Mouse (Mus musculus) mouse embryonic stem cell (cell line): ENCODE results near the gene Trhr2.

ENCODE experiments used
- in situ Hi-C, 2 experiments: fragments of 300-500 bp; cut with MboI; formaldehyde crosslinking; loops; 1 replicate in 1 of 2; 3 replicates in 1 of 2; pipeline ENCODE4 v1.14.3; 2019 to 2020; ENCODE audit warnings: low sequenced_read_pairs in 2 of 2, low pct_unique_long_range_greater_than_20kb in 1 of 2, mixed read lengths in 1 of 2; ENCODE audit not compliant: unreplicated experiment in 1 of 2

Trhr2 gene

DNA sequence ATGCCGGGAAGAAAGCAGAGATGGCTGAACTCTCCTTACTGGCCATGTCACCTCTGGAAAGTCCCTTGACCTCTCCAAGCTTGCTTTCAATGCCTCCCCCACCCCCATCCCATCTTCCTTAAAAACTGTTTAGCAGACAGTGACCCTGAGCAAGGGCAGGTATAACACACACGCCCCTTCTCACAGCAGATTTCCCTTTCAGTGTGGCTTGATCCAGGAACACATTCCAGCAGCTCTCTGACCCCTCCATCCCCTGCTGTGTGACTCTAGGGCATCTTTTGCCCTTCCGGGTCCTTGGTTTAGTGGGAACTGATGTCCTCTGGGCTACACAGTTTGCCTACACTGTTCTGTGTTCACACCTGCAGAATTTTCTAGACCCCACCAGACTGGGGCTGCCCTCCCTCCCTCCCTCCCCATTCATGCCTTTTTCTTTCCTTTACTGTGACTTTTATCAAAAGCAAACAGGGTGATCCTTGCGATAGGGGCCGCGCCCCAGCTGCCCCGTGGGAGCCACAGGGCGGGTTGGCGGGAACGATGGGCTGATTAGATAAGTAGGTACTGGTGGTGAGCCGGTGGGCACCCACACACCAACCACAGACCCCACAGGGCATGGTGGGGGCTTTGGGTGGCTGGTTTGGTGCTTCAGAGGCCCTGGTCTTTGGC, 41.4 kb downstream of the Trhr2 start:
- in situ Hi-C loops = no loop called here

DNA sequence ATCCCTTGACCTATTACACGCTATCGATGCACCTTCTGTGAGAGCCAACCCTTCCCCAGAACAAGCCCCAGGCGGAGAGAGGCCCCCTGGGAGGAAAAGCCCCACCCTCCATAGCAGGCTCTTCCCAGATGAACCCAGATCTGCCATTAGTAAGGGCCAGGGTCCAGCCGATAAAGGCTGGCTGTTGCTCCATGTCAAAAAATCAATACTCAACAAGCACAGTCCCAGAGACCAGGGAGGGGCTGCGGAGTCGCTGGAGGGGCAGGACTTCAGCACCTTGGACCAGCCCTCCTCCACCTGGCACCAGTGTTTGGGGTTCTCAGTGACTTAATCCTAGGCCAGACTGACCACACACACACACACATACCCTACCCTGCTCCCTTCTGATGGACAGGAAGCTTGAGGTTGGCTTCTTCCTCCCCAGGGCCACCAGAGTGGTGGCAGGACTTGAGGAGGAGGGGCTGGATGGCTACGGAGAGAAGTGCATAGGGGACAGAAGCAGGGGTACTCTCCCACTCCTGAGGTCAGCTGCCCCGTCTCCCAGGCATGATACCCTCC, 42.5 kb downstream of the Trhr2 start:
- in situ Hi-C loops = no loop called here

DNA sequence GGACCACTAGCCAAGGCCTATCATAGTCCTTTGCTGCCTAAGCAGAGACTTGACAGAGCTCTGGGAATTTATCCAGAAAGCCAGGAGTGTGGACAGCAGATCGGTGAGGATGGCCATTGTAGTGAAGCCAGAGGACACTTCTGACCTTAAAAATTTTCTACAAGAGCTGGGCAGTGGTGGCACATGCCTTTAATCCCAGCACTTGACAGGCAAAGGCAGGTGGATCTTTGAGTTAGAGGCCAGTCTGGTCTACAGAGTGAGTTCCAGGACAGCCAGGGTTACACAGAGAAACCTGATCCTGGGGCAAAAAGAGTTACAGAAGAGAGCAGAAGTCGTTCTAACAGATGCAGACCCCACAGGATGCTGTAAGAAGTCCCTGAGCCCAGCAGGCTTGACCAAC, 44.1 kb downstream of the Trhr2 start:
- in situ Hi-C loops = no loop called here

DNA sequence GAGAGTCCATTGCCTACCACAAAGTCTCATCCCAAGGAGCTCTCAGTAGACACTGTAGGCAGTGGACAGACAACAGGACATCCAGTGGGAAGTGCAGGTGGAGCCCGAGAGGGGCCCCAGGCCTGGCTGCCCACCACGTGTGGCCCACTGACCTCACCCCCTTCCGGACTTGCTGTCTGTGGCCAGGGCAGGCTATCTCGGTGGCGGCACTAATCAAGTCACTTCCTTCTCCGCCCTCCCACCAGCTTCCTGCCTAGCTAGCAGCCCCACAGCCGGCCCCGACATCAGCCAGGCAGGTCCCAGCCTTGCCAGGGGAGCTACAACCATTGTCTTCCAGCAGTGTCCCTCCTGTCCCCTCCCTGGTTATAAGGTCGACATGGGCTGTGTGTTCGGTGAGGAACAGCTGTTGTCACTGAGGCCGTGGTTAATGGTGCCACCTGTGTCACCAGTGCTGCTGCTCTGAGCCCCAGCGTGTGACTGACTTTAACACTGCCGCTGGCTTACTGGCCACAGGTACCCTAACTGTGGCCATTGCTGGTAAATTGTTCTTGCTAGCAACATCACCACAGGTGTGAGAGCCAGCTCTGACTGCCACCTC, 45.5 kb downstream of the Trhr2 start:
- in situ Hi-C loops = no loop called here

DNA sequence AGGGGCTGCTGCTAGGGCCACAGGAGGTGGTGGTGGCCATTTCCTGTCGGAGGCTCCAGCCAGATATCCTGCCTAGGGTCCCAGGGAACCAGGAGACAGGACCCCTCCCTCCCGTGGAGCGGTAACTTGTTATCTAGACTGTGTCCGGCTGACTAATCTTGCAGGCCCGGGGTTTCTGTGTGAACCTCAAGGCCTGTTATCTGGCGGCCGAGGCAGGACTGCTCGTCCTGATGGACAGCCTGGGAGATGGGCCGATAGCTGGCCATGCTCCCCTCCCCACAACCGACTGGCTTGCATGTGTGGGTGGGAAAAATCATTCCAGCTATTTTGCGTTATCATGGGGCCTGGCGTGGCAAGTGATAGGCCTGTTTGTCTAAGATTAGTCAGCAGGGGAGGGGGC, 47.2 kb downstream of the Trhr2 start:
- in situ Hi-C loops = no loop called here

DNA sequence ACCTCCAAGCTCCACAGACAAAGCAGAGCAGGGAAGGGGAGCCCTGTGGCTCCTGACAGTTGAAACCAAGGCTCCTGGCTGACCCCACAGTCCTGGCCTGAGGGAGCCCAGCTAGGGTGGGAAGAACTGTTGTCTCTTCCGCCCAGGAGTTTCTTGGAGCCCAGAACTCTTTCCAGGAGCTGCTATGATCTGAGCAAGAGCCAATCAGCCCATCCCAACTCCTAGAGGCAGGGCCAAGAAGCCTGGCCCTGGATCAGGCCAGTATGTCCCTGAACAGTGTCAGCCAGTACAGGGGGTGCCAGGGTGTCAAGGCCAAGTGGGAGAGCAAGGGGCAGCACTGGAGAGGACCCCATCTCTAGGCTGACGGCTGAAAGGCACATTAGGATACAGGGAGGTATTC, 48.0 kb downstream of the Trhr2 start:
- in situ Hi-C loops = no loop called here

DNA sequence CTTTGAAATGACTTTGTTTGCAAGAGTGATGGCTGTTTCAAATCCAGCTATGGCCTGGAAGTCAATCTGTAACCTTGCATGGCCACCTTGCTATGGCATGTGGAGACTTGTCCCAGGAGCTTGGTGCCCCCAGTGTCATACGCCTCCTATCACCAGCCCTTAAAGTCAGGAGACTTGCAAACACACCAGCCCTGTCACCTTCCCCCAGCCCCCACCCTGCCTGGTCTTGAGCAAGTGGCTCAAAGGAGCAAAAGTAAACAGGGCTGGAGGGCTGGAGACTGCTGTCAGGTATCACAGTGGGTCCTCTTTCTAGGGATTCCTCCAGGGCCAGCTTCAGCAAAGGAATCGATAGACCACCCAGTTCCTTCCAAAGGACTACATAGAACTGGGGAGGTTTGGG, 49.4 kb downstream of the Trhr2 start:
- in situ Hi-C loops = no loop called here

DNA sequence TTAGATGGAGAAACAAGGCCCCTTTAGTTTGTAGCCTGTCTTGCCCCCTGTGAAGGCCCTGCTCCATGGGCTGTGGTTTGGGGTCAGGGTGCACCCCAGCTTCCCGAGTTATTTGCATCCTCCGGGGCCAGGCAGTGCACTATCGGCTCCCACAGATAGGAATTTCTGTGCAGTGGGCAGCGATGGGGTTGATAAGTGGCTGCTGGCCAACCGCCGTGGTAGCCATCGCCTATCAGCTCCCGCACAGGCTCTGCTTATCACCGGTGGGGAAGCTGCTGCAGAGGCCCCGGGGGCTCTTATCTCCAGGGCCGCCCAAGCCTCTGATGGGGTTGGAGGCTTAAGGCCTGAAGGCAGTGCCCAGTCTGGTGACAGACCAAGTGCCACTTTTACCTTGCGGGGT, 51.3 kb downstream of the Trhr2 start:
- in situ Hi-C loops = no loop called here

DNA sequence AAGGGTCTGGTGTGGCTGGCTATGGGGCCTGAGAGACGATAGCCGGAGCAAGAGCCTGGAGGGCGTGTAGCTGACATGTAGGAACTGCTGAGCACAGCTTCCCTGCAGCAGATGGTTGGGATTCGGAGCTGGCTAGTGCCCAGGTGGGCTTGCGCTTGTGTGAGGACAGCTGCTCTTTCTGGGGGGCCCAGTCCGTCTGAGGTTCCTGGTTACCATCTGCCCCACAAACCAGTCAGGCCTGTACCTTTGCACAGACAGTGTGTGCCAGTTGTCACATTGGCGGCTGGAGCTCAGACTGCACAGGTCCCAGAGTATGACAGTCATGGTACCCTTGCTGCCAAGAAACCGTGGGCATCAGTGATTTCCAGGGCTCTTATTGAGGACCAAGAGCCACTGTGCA, 52.7 kb downstream of the Trhr2 start:
- in situ Hi-C loops = no loop called here
